Mouse (Mus musculus) brain, embryonic 14.5 days (tissue): ENCODE data around the gene Lrrc34. TPM values are rescaled to one million over a fixed set of nuclear protein-coding genes. Genes with fewer than 3 reads are reported as not detected.
A peak's percentile ranks its signal among the peaks of the same experiment; 100 is the strongest.

Experiments
- DNase-seq: peaks from one replicate; pipeline ENCODE4 v3.0.0-alpha.2; 2011; ENCODE audit warnings: low read depth
- CTCF ChIP-seq: fragments of 200-500 bp; IDR thresholded peaks from 2 replicates; pipeline ENCODE4 v1.5.1; 2012; ENCODE audit warnings: inconsistent platforms, mild to moderate bottlenecking, moderate library complexity, borderline replicate concordance; ENCODE audit not compliant: insufficient read depth, insufficient read length; ENCODE audit errors: extremely low read depth
- POLR2A ChIP-seq: fragments of 200-500 bp; IDR thresholded peaks from 2 replicates; pipeline ENCODE4 v1.6.1; 2012; ENCODE audit warnings: mild to moderate bottlenecking, inconsistent platforms, borderline replicate concordance; ENCODE audit not compliant: poor library complexity, insufficient read depth, insufficient read length, severe bottlenecking; ENCODE audit errors: extremely low read depth
- polyA plus RNA-seq: library from polyadenylated mRNA; depleted of rRNA; stranded (reverse); fragments of >200 nt; gene quantifications from 2 replicates; pipeline ENCODE4 v1.2.3, GENCODE M21; 2012; rRNA removed

The Lrrc34 gene
- polyA plus RNA-seq, 1 experiment: 0.63 TPM

- TF ChIP-seq CTCF: peak; percentile 23; the same call in 1 of the 2 replicates
- TF ChIP-seq POLR2A: no peak
- DNase-seq: peak; percentile 49
These were observed 53.8 kb downstream of the Lrrc34 start for GRCm38 (mm10) chr3:30593719-30594485.

- peak; percentile 90 for DNase-seq
- TF ChIP-seq CTCF (peak; percentile 49; the same call in 1 of the 2 replicates), POLR2A (no peak)
These were observed 55.2 kb downstream of the Lrrc34 start for GRCm38 (mm10) chr3:30592418-30592853.

- TF ChIP-seq POLR2A (no peak), CTCF (no peak)
These were observed 58.8 kb downstream of the Lrrc34 start for GRCm38 (mm10) chr3:30588865-30589264.

More at GRCm38 (mm10) chr3:30588865-30589264, 58.8 kb downstream of the Lrrc34 start:
- no peak for DNase-seq

Other genes starting within 250 kb of the Lrrc34 start
- 3.7 and 7.3 TPM in 2 replicates for gene Mecom, start 99.9 kb downstream of the Lrrc34 start, polyA plus RNA-seq
- gene Actrt3, start 47.9 kb downstream of the Lrrc34 start, polyA plus RNA-seq: 0.11 and 0.13 TPM in 2 replicates
- 16.0 and 20.6 TPM in 2 replicates for gene Mynn, start 45.8 kb downstream of the Lrrc34 start, polyA plus RNA-seq
- 0.05 TPM in 1 of 2 replicates, not detected in the other for gene Lrriq4, start 3.4 kb downstream of the Lrrc34 start, polyA plus RNA-seq
- not detected in 2 replicates for gene Lrrc31, start 52.0 kb upstream of the Lrrc34 start, polyA plus RNA-seq
- 0.04 and 0.08 TPM in 2 replicates for gene Samd7, start 98.4 kb upstream of the Lrrc34 start, polyA plus RNA-seq
- gene Sec62, start 145.0 kb upstream of the Lrrc34 start, polyA plus RNA-seq: 44.1 and 51.0 TPM in 2 replicates
- 0.72 and 0.75 TPM in 2 replicates for gene Gpr160, start 208.1 kb upstream of the Lrrc34 start, polyA plus RNA-seq